Mouse (Mus musculus) lung, postnatal 0 days (tissue): ENCODE measurements around the gene Gys1.

Source experiments
- CTCF ChIP-seq: IDR thresholded peaks from 2 replicates; pipeline ENCODE4 v1.5.1; 2016; ENCODE audit warnings: antibody characterized with exemption, mild to moderate bottlenecking
- EP300 ChIP-seq: IDR thresholded peaks from 2 replicates; pipeline ENCODE4 v1.6.1; 2016; ENCODE audit warnings: antibody characterized with exemption, mild to moderate bottlenecking, control low read depth

- TF ChIP-seq CTCF, result peak; percentile 68
- TF ChIP-seq EP300, result no peak
These were observed 12.8 kb downstream of the Gys1 start for GRCm38 (mm10) chr7:45447325-45447990.
